Mouse (Mus musculus): ENCODE measurements around the gene Nms.

GRCm38 (mm10) chr1:38983870-38984269, 44.9 kb downstream of the Nms start:
- TF ChIP-seq CTCF (IDR thresholded peaks at IDR 0.05; ENCODE audit: borderline replicate concordance, extremely low read depth, insufficient read depth, insufficient read length) (no peak), POLR2A (IDR thresholded peaks at IDR 0.05; ENCODE audit: borderline replicate concordance, extremely low read depth, insufficient read depth, insufficient read length, poor library complexity, severe bottlenecking) (no peak)
